Mouse (Mus musculus) embryonic facial prominence, embryonic 12.5 days (tissue): ENCODE results near the gene Vamp9. TPM values are rescaled to one million over a fixed set of nuclear protein-coding genes. Genes with fewer than 3 reads are reported as not detected.
A peak's percentile ranks its signal among the peaks of the same experiment; 100 is the strongest.

Experiments used
- ATAC-seq: fragments of 200-750 bp; cut with Nextera tagmentation; 2 replicates; pipeline ENCODE4 v1.8.0; 2017; ENCODE audit not compliant: insufficient number of reproducible peaks, insufficient read depth, low FRiP score, low TSS enrichment
- H3K27ac ChIP-seq: fragments of 300-500 bp; sonication (generic); 2 replicates; pipeline ENCODE4 v1.5.1; 2016; ENCODE audit warnings: mild to moderate bottlenecking
- H3K27me3 ChIP-seq: fragments of 300-500 bp; sonication (generic); 2 replicates; pipeline ENCODE4 v1.6.1; 2016; ENCODE audit warnings: mild to moderate bottlenecking, moderate library complexity
- H3K36me3 ChIP-seq: fragments of 300-500 bp; sonication (generic); 2 replicates; pipeline ENCODE4 v1.6.1; 2016; ENCODE audit warnings: mild to moderate bottlenecking
- H3K4me1 ChIP-seq: fragments of 300-500 bp; sonication (generic); 2 replicates; pipeline ENCODE4 v1.6.1; 2016
- H3K4me2 ChIP-seq: fragments of 300-500 bp; sonication (generic); replicated peaks from 2 replicates; pipeline ENCODE4 v1.6.1; 2016; ENCODE audit warnings: mild to moderate bottlenecking, moderate library complexity
- H3K4me3 ChIP-seq: fragments of 300-500 bp; sonication (generic); 2 replicates; pipeline ENCODE4 v1.5.1; 2016; ENCODE audit warnings: mild to moderate bottlenecking
- H3K9ac ChIP-seq: fragments of 300-500 bp; sonication (generic); 2 replicates; pipeline ENCODE4 v1.6.1; 2016; ENCODE audit warnings: mild to moderate bottlenecking, moderate library complexity
- H3K9me3 ChIP-seq: fragments of 300-500 bp; sonication (generic); 2 replicates; pipeline ENCODE4 v1.6.1; 2016; ENCODE audit warnings: mild to moderate bottlenecking, moderate library complexity
- WGBS: fragments of 180-500 bp; shearing (Covaris S2); methylation state at CpG from one replicate; pipeline ENCODE4 v1.1.7; 2016; 5-methylcytosine and 5-hydroxymethylcytosine counted together
- polyA plus RNA-seq: library from polyadenylated mRNA; unstranded; fragments of >200 nt; fragmentation: Nextera tagmentation; extraction: Ambion mirVana; gene quantifications from 2 replicates; pipeline ENCODE4 v1.2.1, GENCODE M21; 2016

The Vamp9 gene
- polyA plus RNA-seq, 1 experiment from 2014 or later = 0.36 TPM

- H3K36me3 ChIP-seq = no peaks in the 10 kb centered on the region
Measured at GRCm38 (mm10) chr5:99887133-99887532, 18.9 kb upstream of the Vamp9 start.

DNA sequence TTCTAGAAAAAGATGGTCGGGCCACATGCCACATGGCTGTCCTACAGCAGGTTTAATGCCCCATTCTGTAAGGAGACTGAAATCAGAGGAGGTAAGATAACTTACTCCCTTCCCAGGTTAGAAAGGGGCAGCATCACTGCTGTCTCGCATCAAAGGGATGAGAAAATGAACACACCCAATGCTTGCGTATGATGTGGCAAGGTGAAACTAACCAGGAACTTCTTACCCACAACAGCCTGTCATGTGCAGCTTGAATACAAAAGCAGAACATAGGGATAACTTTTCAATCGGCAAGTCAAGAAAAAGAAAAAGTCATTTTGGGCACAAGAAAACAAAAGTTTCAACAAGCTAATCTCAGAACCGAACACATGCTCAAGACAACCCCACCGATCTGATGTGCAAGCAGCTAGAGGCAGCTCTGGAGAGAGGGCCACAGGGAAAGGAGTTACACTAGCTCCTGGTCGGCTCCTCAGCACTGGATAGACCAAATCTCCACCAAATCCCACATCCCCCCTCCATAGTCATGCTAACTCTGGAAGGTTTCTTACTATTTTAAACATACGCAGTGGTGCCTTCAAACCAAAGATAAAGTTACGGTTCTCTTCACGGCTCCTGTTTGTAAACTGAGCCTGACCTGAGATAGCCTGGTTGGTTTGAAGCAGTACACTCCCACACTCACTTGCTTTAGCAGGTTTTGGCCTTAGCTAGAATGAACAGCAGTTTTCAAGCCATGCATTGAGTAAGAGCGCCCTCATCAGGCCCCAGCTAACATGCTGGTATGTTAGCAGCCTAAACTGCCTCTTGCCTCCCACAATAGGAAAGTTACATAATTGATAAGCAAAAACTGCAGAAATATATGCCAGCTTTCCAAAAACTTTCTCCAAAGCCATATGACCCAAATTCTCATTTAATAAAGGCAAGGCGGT is 14.3 kb upstream of the Vamp9 start:
- Histone ChIP-seq H3K27ac (no peak overlapping the region), H3K9ac (no peak overlapping the region), H3K36me3 (no peaks in the 10 kb centered on the region), H3K4me1 (no peaks in the 10 kb centered on the region), H3K9me3 (no peaks in the 10 kb centered on the region), H3K4me3 (no peak overlapping the region), H3K27me3 (no peaks in the 10 kb centered on the region), H3K4me2 (no peak overlapping the region)
- ATAC-seq = 0 out of 2 replicates have a peak, but pooled peaks have one; percentile 52
- 55% methylated on average over 12 of the region's 12 CpGs for WGBS

More at GRCm38 (mm10) chr5:99887133-99887532, 18.9 kb upstream of the Vamp9 start:
- H3K27me3 ChIP-seq = no peaks in the 10 kb centered on the region
- no peak overlapping the region for H3K4me2 ChIP-seq
- no peak overlapping the region for H3K9ac ChIP-seq
- no peak for ATAC-seq
- no peaks in the 10 kb centered on the region for H3K9me3 ChIP-seq
- H3K4me1 ChIP-seq = no peaks in the 10 kb centered on the region
- H3K27ac ChIP-seq = no peak overlapping the region
- 79% methylated on average over 1 of the region's 1 CpGs for WGBS
- H3K4me3 ChIP-seq = no peak overlapping the region

DNA sequence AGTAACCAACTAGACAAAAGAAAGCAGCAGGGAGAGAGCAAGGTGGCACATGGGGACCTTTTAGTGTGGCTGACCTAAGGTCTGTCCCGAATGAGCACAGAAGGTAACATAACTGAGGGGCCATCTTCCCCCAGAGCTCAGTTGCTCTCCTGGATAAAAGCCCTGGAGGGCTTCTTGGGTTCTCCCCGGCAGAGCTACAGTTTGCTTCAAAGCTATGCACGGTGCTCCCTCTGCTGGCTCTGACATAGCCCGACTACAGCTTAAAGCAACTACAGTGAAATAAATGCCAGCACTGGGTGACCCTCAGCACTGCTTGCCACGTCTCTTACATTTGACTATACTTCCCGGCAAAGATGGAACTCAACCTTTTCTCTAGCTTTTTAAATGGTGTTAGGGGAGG is 6.0 kb upstream of the Vamp9 start:
- WGBS = 4% methylated on average over 6 of the region's 6 CpGs
- no peak overlapping the region for H3K4me2 ChIP-seq
- no peak overlapping the region for H3K4me3 ChIP-seq
- H3K36me3 ChIP-seq = no peaks in the 10 kb centered on the region
- H3K9ac ChIP-seq = no peak overlapping the region
- H3K4me1 ChIP-seq = no peaks in the 10 kb centered on the region
- no peak overlapping the region for H3K27ac ChIP-seq
- no peaks in the 10 kb centered on the region for H3K27me3 ChIP-seq
- ATAC-seq = 0 out of 2 replicates have a peak, but pooled peaks have one; percentile 41
- no peaks in the 10 kb centered on the region for H3K9me3 ChIP-seq

DNA sequence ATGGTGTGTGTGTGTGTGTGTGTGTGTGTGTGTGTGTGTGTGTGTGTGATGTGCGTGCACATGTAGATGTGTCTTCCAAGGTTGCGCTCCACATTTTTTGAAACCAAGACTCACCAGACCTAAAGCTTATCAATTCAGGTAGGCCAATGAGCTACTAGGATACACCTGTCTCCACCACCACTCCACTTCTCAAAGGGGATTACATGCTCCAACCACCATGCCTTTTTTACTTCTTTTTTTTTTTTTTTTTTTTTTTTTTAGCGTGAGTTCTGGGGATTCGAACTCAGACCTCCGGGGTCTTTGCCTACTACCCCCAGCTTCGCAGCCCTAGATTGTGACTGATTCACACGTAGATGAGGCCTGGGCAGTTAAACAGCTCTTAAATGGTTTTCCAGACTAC is 323 bp upstream of the Vamp9 start:
- H3K4me2 ChIP-seq = no peak overlapping the region
- no peaks in the 10 kb centered on the region for H3K36me3 ChIP-seq
- 0 out of 2 replicates have a peak overlapping the region, but pooled peaks have one; percentile 94 for H3K27ac ChIP-seq
- no peaks in the 10 kb centered on the region for H3K9me3 ChIP-seq
- WGBS = 58% methylated on average over 7 of the region's 7 CpGs
- ATAC-seq = peak; percentile 15; the same call in 1 of the 2 replicates
- H3K4me3 ChIP-seq = no peak overlapping the region
- H3K9ac ChIP-seq = no peak overlapping the region
- H3K4me1 ChIP-seq = no peaks in the 10 kb centered on the region
- no peaks in the 10 kb centered on the region for H3K27me3 ChIP-seq

DNA sequence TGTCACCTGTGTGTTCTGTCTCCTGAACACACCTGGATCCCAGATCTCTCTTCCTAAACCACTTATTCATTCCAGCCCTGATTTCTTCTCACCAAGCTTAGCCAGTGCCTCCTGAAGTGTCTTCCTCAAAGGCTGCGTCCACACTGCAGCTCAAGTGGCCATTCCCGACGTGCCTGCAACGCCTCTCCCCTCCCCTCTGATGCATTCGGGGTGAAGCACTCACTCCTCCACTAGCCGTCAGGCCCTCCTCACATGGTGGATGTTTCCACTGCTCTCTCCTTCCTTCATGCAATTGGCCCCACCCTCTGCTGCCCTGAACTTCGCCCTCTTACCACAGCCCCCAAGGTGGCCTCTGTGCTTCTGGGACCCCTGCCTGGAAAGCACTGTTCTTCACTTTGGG is 9.4 kb downstream of the Vamp9 start:
- WGBS = 41% methylated on average over 7 of the region's 7 CpGs
- Histone ChIP-seq H3K36me3 (no peaks in the 10 kb centered on the region), H3K4me2 (no peak overlapping the region), H3K9ac (no peak overlapping the region), H3K27me3 (no peaks in the 10 kb centered on the region), H3K27ac (no peak overlapping the region), H3K9me3 (no peaks in the 10 kb centered on the region), H3K4me1 (no peaks in the 10 kb centered on the region), H3K4me3 (no peak overlapping the region)
- no peak for ATAC-seq

GRCm38 (mm10) chr5:99922033-99922432 is 16.0 kb downstream of the Vamp9 start:
- no peak for ATAC-seq
- H3K9ac ChIP-seq = no peak overlapping the region
- H3K4me1 ChIP-seq = no peaks in the 10 kb centered on the region
- no peak overlapping the region for H3K27ac ChIP-seq
- H3K36me3 ChIP-seq = no peaks in the 10 kb centered on the region
- H3K4me3 ChIP-seq = no peak overlapping the region
- WGBS = 85% methylated on average over 8 of the region's 8 CpGs
- no peak overlapping the region for H3K4me2 ChIP-seq
- H3K9me3 ChIP-seq = no peaks in the 10 kb centered on the region
- H3K27me3 ChIP-seq = no peaks in the 10 kb centered on the region

- no peak overlapping the region for H3K4me3 ChIP-seq
- H3K4me2 ChIP-seq = no peak overlapping the region
- no peak for ATAC-seq
- H3K36me3 ChIP-seq = no peaks in the 10 kb centered on the region
- no peaks in the 10 kb centered on the region for H3K4me1 ChIP-seq
- H3K9ac ChIP-seq = no peak overlapping the region
- H3K9me3 ChIP-seq = no peaks in the 10 kb centered on the region
- H3K27ac ChIP-seq = no peak overlapping the region
- 46% methylated on average over 4 of the region's 4 CpGs for WGBS
- no peaks in the 10 kb centered on the region for H3K27me3 ChIP-seq
Measured at GRCm38 (mm10) chr5:99927951-99928350, 21.9 kb downstream of the Vamp9 start.

DNA sequence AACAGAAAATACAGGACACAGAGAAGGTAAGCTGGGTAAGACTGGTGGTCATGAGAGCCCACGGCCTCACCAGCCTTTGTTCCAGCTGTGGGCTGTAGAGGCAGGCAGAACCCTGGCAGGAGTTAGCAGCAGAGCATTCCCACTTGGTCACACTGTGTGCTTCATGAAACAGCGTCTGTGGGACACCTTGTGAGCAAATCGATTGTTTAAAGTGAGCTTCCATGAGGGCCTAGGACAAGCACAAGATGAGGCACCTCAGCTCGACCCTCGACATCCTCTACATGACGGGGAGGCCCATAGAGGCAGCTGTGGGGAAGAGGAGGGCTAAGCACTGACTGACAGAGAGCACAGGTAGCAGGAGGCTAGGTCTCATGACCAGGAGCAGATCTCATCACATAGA is 25.9 kb downstream of the Vamp9 start:
- Histone ChIP-seq H3K9ac (no peak overlapping the region), H3K27ac (no peak overlapping the region), H3K4me2 (no peak overlapping the region), H3K4me1 (no peaks in the 10 kb centered on the region), H3K4me3 (no peak overlapping the region), H3K27me3 (no peaks in the 10 kb centered on the region), H3K36me3 (no peaks in the 10 kb centered on the region), H3K9me3 (no peaks in the 10 kb centered on the region)
- WGBS = 77% methylated on average over 6 of the region's 6 CpGs
- no peak for ATAC-seq

- Histone ChIP-seq H3K9ac (no peak overlapping the region), H3K4me3 (no peak overlapping the region), H3K27me3 (no peaks in the 10 kb centered on the region), H3K36me3 (no peaks in the 10 kb centered on the region), H3K9me3 (peaks cover 3% of the 10 kb centered on the region; the same call in 1 of the 2 replicates), H3K4me2 (no peak overlapping the region), H3K27ac (no peak overlapping the region), H3K4me1 (no peaks in the 10 kb centered on the region)
- ATAC-seq = no peak
- 85% methylated on average over 3 of the region's 3 CpGs for WGBS
Measured at GRCm38 (mm10) chr5:99939440-99939839, 33.4 kb downstream of the Vamp9 start.

DNA sequence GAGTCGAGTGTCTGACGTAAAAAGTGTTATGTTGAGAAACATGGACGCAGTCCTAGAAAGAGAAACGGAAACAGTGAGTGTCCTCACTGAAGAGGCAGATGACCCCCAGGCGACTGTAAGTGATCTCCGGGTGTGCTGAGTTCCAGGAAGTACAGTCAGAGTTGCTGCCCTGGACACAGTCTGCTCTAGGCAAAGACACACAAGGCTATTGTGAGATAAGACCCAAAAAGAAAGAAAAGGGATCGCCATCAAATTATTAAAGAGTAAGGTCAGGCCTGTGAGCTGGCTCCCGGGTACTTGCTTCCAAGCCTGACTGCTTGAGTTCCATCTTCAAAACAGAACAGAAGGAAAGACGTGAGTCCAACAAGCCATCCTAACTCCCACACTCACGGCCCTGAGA is 35.2 kb downstream of the Vamp9 start:
- H3K4me2 ChIP-seq = no peak overlapping the region
- H3K4me3 ChIP-seq = no peak overlapping the region
- no peak overlapping the region for H3K9ac ChIP-seq
- no peaks in the 10 kb centered on the region for H3K4me1 ChIP-seq
- H3K27ac ChIP-seq = no peak overlapping the region
- WGBS = 68% methylated on average over 10 of the region's 10 CpGs
- H3K27me3 ChIP-seq = no peaks in the 10 kb centered on the region
- H3K36me3 ChIP-seq = peaks cover 5% of the 10 kb centered on the region; the same call in 1 of the 2 replicates
- H3K9me3 ChIP-seq = peaks cover 9% of the 10 kb centered on the region
- no peak for ATAC-seq

DNA sequence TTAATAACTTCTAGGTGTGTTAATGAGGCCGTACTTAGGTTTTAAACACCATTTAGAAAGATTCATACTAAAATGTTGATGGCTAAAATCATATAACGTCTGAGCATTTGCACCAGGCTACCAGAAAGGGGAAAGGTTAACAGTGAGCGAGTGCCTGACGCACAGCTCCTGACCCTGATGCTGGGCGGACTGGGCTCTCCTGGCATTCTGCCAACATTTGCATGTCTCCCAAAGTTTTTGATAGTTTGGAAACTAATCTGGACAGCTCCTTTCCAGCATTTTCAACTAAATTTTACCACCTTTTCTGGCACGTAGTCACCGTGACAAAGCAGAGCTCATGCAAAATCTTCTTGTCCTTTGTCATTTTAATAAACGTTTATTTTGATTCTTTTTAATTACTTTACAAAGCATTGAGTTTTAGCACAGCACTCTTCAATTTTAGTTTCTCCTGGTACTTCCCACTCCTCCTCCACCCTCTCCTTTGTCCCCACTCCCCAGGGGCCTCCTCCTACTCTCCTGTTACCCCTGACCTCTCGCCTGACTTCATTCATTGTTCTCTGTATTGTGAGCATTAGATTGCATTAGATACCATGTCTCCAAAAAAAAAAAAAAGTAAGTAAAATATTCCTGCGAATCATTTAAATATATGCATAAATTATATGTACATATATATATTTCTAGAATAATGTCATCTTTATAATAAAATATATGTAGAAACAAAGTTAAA is 35.9 kb downstream of the Vamp9 start:
- Histone ChIP-seq H3K4me1 (no peaks in the 10 kb centered on the region), H3K9me3 (peaks cover 9% of the 10 kb centered on the region), H3K27me3 (no peaks in the 10 kb centered on the region), H3K9ac (no peak overlapping the region), H3K4me3 (no peak overlapping the region), H3K36me3 (peaks cover 5% of the 10 kb centered on the region; the same call in 1 of the 2 replicates), H3K4me2 (no peak overlapping the region), H3K27ac (no peak overlapping the region)
- WGBS = 56% methylated on average over 10 of the region's 10 CpGs
- ATAC-seq = no peak

- H3K4me2 ChIP-seq = no peak overlapping the region
- H3K4me3 ChIP-seq = no peak overlapping the region
- H3K27ac ChIP-seq = no peak overlapping the region
- H3K9ac ChIP-seq = no peak overlapping the region
- no peaks in the 10 kb centered on the region for H3K27me3 ChIP-seq
- 74% methylated on average over 5 of the region's 5 CpGs for WGBS
- no peaks in the 10 kb centered on the region for H3K4me1 ChIP-seq
- H3K9me3 ChIP-seq = no peaks in the 10 kb centered on the region
- H3K36me3 ChIP-seq = peaks cover 8% of the 10 kb centered on the region
- no peak for ATAC-seq
Measured at GRCm38 (mm10) chr5:99952513-99952912, 46.5 kb downstream of the Vamp9 start.
